Mouse (Mus musculus): Measurements from ENCODE around the gene Agr2.

Gene Agr2

GRCm38 (mm10) chr12:35992711-35993110 lies at the start of gene Agr2:
Gene Agr2 (plus strand): TSS chr12:35992907.
- DNase-seq (ENCODE audit: low read depth, low spot score) = no peak

DNA sequence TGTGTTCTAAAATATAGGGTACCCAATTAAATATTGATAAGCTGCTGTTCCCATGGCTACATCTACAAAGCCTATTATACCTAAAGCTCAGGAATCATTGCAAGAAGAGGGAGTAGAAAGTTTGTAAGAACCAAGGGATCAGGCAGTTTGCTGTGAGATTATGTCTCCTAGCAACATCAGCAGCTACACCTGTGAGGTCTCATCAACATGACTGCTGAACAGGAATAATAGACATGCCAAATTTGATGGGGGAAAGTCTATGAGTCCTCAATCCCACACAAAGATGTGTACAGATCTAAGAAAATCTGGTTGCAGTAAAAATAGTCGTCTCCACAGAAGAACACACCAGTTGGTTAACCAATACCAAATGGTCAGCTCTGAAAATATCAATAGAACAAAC lies 41.0 kb upstream of the Agr2 start:
- no peak for DNase-seq (ENCODE audit: low read depth, low spot score)

GRCm38 (mm10) chr12:35957235-35957634 lies 35.5 kb upstream of the Agr2 start:
- peak; percentile 26 for DNase-seq (ENCODE audit: low read depth, low spot score)

GRCm38 (mm10) chr12:35966098-35966767 lies 26.5 kb upstream of the Agr2 start:
- peak; percentile 4 for DNase-seq (ENCODE audit: low read depth, low spot score)

- DNase-seq (ENCODE audit: low read depth, low spot score) = no peak
Measured at GRCm38 (mm10) chr12:35966768-35967141, 26.0 kb upstream of the Agr2 start.

GRCm38 (mm10) chr12:35975898-35976297 lies 16.8 kb upstream of the Agr2 start:
- DNase-seq (ENCODE audit: low read depth, low spot score) = no peak

DNA sequence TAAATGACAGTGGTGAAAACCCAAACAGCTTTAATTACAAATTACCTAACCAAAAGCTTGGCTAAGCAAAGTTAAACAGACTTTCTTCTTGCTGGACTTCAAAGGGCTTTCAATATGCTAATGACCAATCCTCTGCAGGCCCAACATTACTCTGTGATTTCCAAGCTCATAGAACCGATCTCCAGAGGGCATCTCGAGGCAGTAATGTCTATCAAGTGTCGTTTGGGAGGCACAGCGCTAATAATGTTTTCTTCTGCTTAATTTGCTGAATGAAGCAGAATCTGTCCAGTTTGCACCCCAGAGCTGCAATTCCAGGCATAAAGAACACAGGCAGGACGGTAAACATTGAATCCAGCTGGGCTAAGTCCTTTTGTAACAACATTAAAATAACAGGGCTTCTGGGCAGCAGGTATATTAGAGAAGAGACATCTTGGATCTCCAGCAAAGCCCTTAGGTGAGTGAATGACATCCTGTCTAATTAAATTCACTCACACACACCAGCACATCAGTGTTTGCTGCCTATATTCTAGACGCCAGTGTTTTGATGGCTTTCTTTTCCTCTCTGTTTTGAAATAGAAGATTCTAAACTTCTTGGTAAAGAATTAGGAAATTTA lies 15.0 kb upstream of the Agr2 start:
- DNase-seq (ENCODE audit: low read depth, low spot score) = no peak

GRCm38 (mm10) chr12:35979625-35980024 lies 13.1 kb upstream of the Agr2 start:
- DNase-seq (ENCODE audit: low read depth, low spot score) = no peak

DNA sequence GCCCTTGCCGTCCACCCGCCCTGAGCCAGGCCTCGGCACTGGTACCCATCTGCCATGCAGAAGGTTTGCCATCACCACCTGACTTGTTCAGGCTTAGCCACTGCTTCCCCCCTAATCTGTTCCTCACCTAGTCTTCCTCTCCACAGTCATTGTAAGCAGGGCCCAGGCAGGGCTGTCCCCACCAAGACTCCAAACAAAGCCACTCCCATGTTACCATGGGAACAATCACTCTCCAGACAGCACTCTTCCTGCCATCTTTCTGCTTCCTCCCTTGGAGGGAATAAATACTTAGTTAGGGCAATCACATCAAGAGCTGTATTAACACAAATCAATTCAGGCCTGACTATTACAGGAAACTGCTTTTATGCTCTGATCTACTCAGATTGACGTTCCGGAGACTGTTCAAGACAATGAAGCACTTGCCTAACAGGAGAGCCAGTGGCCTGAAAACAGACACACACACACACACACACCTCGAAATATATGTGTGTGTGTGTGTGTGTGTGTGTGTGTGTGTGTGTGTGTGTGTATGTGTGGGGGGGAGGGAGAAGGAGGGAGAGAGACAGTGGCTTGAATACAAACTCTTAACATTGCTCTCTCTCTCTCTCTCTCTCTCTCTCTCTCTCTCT lies 10.9 kb upstream of the Agr2 start:
- peak; percentile 76 for DNase-seq (ENCODE audit: low read depth, low spot score)

DNA sequence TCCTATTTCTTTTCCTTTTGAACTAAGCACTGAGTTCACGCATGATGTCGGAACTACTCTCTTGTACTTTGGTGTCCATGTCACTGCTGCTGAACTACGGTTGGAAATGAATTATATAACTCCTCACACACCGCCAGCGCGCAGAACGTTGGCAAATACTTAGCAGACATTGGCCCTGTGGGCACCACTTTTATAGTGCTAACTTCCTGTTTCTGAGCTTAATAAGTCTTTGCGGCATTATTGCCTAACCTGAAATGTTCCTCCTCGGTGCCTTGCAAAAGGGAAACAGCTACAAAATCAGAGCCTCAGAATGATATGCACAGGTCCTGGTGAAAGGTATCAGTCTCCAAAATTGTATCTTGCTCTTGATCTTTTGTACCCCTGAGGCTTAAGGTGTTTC lies 9.2 kb upstream of the Agr2 start:
- DNase-seq (ENCODE audit: low read depth, low spot score) = no peak

GRCm38 (mm10) chr12:35984743-35985142 lies 8.0 kb upstream of the Agr2 start:
- no peak for DNase-seq (ENCODE audit: low read depth, low spot score)

DNA sequence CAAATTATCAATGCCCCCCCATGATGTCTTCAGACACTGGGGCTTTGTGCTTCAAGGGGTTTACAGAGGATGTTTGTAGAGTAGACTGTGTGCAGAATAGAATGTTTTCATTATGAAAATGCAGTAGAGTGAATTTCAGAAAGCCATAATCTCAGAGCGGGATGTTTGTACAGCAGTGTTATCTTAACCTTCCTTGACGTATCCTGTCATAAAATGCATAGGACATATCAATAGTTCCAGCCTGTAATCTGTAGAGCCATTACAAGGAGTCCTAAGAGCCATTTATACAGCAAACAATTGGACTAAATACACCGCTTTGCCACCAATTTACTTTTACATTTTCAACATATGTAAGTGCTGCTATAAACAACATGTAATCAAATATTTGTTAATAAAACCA lies 876 bp downstream of the Agr2 start:
- no peak for DNase-seq (ENCODE audit: low read depth, low spot score)

- no peak for DNase-seq (ENCODE audit: low read depth, low spot score)
Measured at GRCm38 (mm10) chr12:35994098-35994497, 1.4 kb downstream of the Agr2 start.

DNA sequence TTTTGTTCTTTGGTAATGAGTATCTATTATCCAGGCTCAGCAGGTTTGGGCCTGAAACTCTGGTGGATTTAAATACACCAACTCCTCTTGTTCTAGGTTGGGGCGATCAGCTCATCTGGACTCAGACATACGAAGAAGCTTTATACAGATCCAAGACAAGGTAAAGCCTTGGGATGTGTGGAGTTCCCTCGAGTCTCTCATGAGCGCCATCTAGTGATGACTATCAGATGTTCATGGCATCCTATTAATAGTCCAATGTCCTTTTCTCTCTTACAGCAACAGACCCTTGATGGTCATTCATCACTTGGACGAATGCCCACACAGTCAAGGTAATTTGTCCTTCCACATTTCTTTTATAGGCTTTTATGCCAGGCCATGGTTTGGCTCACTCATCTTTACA lies 3.1 kb downstream of the Agr2 start:
- peak; percentile 78 for DNase-seq (ENCODE audit: low read depth, low spot score)

DNA sequence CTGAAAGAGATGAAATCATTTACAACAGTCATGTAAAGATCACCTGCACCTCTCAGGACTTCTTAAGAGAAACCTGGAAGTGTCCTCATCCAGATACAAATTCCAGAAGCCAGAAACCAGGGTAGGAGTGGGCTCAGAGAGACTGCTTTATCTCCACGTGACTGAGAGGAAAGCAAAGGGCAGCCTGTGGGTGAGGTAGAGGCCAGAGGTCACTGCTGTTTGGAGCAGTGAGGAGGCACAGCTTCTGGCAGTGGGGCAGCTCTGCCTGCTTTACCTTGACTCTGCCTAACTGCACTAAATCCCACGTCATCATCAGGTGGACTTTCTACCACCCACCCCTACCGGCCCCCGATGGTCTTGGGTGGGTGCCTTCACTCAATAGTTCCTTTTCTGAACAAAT lies 12.0 kb downstream of the Agr2 start:
- no peak for DNase-seq (ENCODE audit: low read depth, low spot score)

DNA sequence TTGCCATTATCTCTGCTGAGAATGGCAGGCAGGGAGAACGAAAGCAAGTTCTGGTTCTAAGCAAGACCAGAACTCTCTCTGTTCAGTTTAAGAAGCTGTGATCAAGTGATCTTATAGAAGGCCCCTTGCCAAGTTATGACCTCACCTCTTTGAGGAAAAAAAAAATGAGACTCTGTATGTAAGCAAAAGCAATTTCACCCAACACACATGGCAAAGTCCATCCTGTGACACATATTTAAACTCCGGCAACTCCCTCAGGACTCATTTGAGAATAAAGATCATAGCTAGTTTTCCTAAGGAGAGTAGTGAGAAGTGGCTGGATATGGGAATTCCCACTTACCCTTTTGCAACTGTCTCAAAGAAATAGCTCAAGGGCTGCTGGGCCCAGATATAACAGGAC lies 14.9 kb downstream of the Agr2 start:
- no peak for DNase-seq (ENCODE audit: low read depth, low spot score)

- no peak for DNase-seq (ENCODE audit: low read depth, low spot score)
Measured at GRCm38 (mm10) chr12:36008364-36009047, 15.8 kb downstream of the Agr2 start.

GRCm38 (mm10) chr12:36013216-36013910 lies 20.7 kb downstream of the Agr2 start:
- DNase-seq (ENCODE audit: low read depth, low spot score) = no peak

DNA sequence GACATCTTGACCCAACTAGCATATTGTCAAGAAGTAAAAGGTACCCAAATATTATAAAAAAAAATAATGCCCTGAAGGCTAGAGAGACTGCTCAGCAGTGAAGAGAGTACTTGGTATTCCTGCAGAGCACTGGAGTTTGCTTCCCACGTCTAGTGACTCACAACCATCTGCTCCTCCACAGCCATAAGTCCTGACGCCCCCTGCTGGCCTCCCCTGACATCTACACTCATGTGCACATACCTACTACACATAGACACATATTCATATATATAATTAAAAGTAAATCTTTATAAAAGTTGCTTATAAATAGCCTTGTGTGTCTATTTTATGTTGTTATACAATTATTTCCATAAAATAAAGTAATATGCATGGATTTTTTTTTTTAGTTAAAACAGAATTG lies 25.1 kb downstream of the Agr2 start:
- peak; percentile 60 for DNase-seq (ENCODE audit: low read depth, low spot score)

- DNase-seq (ENCODE audit: low read depth, low spot score) = no peak
Measured at GRCm38 (mm10) chr12:36019572-36019971, 26.9 kb downstream of the Agr2 start.

DNA sequence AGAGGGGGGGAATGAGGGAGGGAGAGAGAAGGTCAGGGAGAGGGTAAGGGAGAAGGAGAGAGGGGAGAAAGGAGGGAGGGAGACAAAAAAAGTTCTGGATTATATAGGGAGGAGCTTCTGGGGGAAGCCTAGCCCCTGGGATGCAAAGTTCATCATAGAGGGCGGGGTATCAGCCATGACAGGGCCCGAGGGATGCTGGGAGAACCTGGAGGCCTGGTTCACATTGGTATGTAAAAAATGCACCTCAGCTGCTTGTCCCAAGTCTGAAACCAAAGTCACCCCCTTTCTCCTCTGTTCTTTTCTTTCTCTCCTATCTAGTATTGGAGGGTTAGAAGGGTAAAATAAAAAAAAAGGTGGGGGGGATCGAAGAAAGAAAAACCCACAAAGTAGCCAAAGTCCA lies 27.4 kb downstream of the Agr2 start:
- peak; percentile 76 for DNase-seq (ENCODE audit: low read depth, low spot score)

DNA sequence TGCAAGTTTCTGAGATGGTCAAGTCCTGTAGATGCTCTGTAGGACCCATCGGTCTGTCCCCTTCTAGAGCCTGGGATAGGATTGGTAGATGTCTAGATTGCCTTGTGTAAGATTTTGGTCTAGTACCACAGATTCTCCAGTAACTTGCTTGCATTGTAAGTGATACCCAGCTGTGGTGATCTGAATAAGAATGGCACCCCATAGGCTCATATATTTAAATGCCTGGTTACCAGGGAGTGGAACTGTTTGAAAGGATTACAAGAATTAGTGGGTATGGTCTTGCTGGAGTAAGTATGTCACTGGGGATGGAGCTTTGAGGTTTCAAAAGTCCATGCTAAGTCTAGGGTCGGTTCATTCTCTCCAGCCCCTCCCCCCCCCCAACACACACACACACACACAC lies 28.0 kb downstream of the Agr2 start:
- peak; percentile 95 for DNase-seq (ENCODE audit: low read depth, low spot score)
